11 mouse cellular contexts compared by ENCODE assay signal in genomic region chr2:27596217-27596616, GRCm38 (mm10).
DNase-seq lines count a peak whose midpoint lies in the region; ATAC-seq and TF ChIP-seq lines count a peak whose summit lies in the region.
"Had no signal": no experiment of that assay in that cellular context is flagged by ENCODE, and none has a peak within 500 bp of the region (broad histone marks: within the 10 kb centered on the region; RNA-seq: fewer than 3 reads in every experiment).

No protein-coding gene starts in this region.

- no peak overlapping the region for H3K4me3 ChIP-seq in lung, adult 2 months (replicated peaks; ENCODE audit: extremely low read depth, low read depth, low read length)
- no peak overlapping the region for H3K4me3 ChIP-seq in forebrain, embryonic 16.5 days (replicated peaks; ENCODE audit: low read length)
- H3K4me3 ChIP-seq: forebrain, embryonic 13.5 days; stomach, embryonic 15.5 days had no signal

- WGBS in lung, adult 2 months = 46% methylated on average over 2 of the region's 2 CpGs
- 40% methylated on average over 2 of the region's 2 CpGs for WGBS in forebrain, embryonic 16.5 days

- no peak overlapping the region for H3K9ac ChIP-seq in forebrain, embryonic 16.5 days (replicated peaks; ENCODE audit: low read depth, low read length)
- H3K9ac ChIP-seq: forebrain, embryonic 13.5 days; stomach, embryonic 15.5 days had no signal

- no peak for TF ChIP-seq POLR2A in lung, adult 2 months (IDR thresholded peaks at IDR 0.05; ENCODE audit: borderline replicate concordance, extremely low read depth, low read depth, low read length)

- TF ChIP-seq CTCF in lung, adult 2 months (IDR thresholded peaks at IDR 0.05; ENCODE audit: insufficient read depth, low read length) = no peak

- no peak overlapping the region for H3K4me2 ChIP-seq in forebrain, embryonic 16.5 days (ENCODE audit: low read length)
- H3K4me2 ChIP-seq: forebrain, embryonic 13.5 days; stomach, embryonic 15.5 days had no signal

- no peak overlapping the region for H3K27ac ChIP-seq in forebrain, embryonic 16.5 days (ENCODE audit: low read length)
- H3K27ac ChIP-seq: forebrain, embryonic 13.5 days; stomach, embryonic 15.5 days had no signal

- H3K9me3 ChIP-seq in forebrain, embryonic 16.5 days (ENCODE audit: control insufficient read depth, low read length) = no peaks in the 10 kb centered on the region
- H3K9me3 ChIP-seq: forebrain, embryonic 13.5 days; stomach, embryonic 15.5 days had no signal

- H3K27me3 ChIP-seq in forebrain, embryonic 16.5 days (replicated peaks; ENCODE audit: control insufficient read depth, insufficient read depth, low read length) = peaks cover 2% of the 10 kb centered on the region; the same call in 1 of the 2 replicates
- H3K27me3 ChIP-seq: stomach, embryonic 15.5 days had no signal

- peak; percentile 43 to 52 for DNase-seq in lung, adult 18-20 months
- no peak for DNase-seq in lung, adult 2 months
- peak; percentile 38 for DNase-seq in heart, adult 8-10 months (ENCODE audit: low spot score)
- DNase-seq in kidney, postnatal 14 days = peak; percentile 64
- DNase-seq in lung, postnatal 4 days = peak; percentile 30 to 76
- no peak for DNase-seq in embryo, embryonic 10.5 days (ENCODE audit: low spot score)
- DNase-seq in left cerebral cortex, adult 8-10 months (ENCODE audit: low spot score in 2 of 2) = no peak
- DNase-seq: layer of hippocampus, postnatal 36 days had no signal

- H3K4me1 ChIP-seq in lung, adult 2 months (ENCODE audit: control insufficient read depth, insufficient read depth, low read length) = peaks cover 12% of the 10 kb centered on the region
- H3K4me1 ChIP-seq in forebrain, embryonic 16.5 days (replicated peaks; ENCODE audit: control insufficient read depth, insufficient read depth, low read length) = no peaks in the 10 kb centered on the region

- no peak for ATAC-seq in forebrain, embryonic 16.5 days
- ATAC-seq: forebrain, embryonic 13.5 days had no signal

- no peaks in the 10 kb centered on the region for H3K36me3 ChIP-seq in forebrain, embryonic 16.5 days (ENCODE audit: control insufficient read depth, insufficient read depth)
- H3K36me3 ChIP-seq: stomach, embryonic 15.5 days had no signal

Comparison
In these comparisons a context has a peak if more than half of its experiments do, and no peak if none do; other contexts are left out.
1. DNase-seq: peak in lung, adult 18-20 months (2 of 2), heart, adult 8-10 months (single experiment), kidney, postnatal 14 days (single experiment) and lung, postnatal 4 days (2 of 2); none in lung, adult 2 months (single experiment), embryo, embryonic 10.5 days (single experiment) and left cerebral cortex, adult 8-10 months (0 of 2).